Mouse (Mus musculus): ENCODE data around the gene Map10. TPM values are rescaled to one million over a fixed set of nuclear protein-coding genes. Genes with fewer than 3 reads are reported as not detected.
A peak's percentile ranks its signal among the peaks of the same experiment; 100 is the strongest.

Gene Map10
- polyA plus RNA-seq (2017; shearing (Covaris generic)), result under 1 TPM in 2 of 3 experiments, not detected in 1; 0.16 to 0.38 TPM

DNA sequence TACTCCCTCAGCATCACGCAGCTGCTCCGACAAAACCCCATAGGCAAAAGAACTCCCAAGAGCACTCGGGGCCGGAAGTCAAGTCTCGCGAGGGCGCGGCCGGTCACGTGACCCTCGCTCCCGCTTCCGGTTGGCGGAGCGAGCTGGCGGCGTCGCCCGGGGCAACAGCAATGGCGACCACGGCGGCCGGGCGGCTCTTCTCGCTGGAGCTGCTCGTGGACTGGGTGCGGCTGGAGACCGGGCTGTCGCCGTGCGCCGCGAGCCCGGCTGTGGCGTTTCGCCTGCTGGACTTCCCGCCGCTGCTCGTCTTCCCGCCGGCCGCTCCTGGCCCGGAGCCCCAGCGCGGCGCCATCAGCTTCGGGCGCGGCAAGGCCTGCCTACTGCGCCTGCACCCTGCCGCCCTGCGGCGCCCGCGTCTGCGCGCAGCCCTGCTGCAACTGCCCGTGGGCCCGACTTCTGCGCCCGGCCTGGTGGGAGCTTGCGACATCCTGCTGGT, at the start of gene Map10:
Map10 (plus strand) TSS at position 119 of the 496 bp plus-strand sequence.
- peak; percentile 82 for ATAC-seq

DNA sequence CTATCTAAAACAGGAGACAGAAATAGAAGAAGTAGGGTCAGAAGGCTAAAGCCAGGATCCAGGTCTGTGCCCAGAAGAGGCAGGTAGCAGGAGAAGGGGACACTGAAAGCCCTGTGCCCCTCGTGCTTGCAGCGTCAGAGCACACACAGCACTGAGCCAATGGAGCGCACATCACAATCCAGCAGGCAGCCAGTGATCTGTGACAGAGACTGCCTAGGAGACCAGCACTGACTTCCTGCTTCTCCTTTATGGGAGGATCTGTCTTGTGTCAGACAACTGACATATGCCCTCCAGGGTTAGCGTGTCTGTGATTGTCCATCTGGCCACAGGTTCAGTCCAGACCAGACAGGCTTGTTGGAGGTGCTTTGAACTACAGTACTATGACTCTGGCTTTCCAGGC, 49.3 kb upstream of the Map10 start:
- no peak for ATAC-seq

DNA sequence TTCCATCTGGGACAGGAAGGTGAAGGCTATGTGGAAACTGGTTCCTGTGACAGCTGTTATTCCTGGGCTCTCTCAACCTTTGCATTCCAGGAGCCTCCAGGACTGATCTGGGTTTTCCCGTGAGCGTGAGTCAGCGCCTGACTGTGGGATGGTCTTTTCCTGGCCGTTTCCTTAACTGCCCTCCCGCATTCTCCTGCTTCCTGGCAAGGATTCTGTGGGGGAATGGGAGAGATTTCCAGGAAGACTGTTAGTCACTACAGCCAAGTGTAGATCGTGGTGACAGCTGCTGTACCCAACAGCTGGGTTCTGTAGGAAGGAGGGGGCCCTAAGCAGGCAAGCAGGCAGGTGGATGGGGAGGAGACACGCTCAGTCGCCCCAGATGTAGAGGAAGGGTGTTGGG, 45.3 kb upstream of the Map10 start:
- no peak for ATAC-seq

DNA sequence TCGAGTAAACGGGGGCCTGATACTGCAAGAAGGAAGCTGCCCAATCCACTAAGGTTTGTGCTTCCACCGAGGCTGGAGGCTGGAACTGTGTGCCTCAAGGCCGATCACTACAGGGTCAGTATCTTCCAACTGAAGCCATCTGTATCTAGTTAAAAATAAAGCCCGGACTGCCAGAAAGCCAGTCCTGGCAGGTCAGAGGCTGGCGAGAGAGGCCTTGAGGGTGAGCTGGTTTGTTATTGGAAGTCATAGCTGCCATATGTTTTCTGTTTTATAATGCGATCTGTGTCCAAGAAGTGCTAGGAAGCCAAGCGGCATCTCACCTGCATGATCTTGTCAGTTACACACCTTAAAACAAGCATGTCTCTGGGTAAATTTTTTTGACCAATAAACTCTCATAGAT, 43.2 kb upstream of the Map10 start:
- no peak for ATAC-seq

DNA sequence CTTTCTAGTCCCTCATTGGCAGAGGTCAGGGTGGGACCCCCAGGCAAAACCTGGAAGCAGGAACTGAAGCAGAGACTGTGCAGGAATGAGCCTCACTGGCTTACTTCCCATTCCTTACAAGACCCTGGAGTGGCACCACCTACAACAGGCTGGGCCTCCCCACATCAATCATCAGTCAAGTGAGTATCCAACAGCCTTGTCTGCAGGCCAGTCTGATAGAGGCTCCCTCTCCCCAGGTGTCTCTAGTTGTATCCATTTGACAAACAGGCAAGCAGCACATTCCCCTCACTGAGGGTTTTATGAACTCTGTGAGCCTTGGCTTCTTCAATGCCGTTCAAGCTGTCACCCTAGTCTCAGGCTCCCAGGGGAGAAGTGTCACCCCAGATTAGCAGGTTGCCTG, 40.8 kb upstream of the Map10 start:
- ATAC-seq, result no peak

DNA sequence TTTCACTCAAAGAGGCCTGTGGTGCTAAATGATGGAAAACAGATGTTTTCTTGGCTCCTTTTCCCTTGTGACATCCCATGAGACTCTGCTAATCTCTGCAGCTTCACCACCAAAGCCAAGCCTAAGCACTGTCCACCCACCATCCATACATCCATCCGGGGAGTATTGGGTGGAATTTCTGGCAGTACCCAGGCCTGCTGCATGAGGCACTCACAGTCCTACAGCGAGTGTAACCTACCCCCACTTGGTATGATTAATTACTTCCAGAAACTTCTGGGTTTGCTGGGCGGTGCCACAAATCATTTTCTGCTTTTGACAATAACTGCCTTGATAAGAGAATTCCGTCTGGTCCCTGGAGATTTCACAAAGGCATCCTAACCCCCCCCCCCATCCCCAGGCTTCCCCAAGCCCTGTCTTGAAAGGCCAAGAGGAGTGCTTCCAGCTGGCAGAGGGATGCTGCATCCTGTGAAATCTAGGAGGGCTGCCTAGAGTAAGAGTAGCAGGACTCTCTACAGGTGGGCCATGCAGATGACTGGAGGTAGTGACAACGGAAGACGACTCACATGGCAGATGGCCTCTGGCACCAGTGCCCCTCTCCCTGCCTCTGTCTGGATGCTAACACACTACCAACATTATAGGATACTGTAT, 31.1 kb upstream of the Map10 start:
- ATAC-seq, result no peak

DNA sequence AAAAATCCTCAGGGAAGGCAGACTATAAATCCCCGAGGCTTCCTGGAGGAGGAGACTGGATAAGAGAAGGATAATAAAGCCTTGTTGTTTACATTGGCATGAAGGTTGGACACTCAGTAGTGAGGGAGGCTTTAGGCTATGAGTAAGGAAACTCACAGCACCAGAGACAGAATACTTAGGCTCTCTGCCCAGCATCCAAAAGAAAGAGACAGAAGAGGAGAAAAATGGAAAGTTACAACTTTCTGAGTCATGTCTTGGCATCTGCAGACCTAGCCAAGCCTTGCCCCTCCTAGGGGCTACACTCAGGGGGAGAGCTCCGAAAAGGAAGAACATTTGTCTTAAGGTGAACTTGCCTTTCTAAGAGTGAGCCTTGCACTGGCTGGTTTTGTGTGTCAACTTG, 30.0 kb upstream of the Map10 start:
- no peak for ATAC-seq

DNA sequence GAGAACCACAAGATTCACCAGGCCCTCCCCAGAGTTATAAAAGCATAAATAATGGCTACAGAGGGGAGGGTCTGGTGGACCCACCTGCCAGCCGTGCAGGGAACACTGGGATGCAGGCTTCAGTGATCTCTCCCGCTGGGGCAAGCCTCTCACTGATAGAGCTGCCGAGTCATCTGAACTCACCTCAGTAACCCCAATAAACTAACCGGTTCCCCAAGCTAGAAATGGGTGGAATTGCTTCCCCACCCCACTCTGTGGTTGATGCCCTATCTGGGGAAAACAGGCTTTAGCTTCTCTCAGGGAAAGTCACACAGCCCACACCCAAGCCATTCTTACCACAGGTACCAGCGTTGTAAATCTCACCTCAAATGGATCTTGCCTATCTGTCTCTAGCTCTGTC, 28.9 kb upstream of the Map10 start:
- ATAC-seq, result no peak

DNA sequence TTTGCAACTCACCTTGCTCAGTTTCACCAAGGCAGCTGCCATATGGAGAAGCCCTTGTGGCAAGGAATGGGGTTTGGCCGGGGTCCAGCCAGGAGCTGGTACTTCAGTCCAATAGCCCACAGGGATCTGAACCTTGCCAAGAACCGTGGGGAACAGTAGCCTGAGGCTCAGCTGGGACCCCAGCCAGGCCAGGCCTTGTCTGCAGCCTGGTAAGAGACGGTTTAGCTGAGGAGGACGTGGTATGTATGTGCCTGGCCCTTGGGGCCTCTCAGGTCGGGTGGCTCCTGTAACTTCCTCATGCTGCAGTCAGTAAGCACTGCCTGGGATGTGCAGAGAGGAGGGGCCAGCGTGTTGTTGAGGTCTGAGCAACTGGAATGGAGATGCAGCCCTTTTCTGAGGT, 27.8 kb upstream of the Map10 start:
- no peak for ATAC-seq

DNA sequence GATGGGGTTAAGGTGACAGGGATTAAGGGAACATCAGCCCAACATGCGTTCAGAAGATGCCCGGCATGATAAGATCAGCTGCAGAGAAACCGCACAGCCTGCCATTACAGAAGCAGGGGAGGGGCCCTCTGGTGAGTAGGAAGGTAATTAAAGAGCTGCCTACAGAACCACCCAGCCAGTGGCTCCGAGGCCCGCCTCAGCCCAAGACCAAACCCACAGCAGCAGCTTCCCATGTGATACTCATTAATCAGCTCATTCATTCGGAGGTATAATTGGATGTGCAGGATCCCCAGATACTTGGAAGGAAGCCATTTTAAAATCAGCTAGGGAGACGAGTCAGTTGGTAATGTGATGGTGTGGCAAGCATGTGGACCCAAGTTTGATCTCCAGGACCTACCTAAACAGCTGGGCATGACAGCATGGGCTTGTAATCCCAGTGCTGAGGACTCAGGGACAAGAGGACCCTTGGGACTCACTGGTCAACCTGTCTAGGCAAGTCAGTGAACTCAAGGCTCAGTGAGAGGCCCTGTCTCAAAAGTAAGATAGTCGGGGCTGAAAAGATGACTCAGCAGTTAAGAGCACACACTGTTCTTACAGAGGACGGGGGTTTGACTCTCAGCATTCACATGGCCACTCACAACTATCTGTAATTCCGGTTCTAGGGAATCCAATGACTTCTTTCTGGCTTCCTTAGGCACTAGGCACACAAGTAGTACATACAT, 23.7 kb upstream of the Map10 start:
- no peak for ATAC-seq

DNA sequence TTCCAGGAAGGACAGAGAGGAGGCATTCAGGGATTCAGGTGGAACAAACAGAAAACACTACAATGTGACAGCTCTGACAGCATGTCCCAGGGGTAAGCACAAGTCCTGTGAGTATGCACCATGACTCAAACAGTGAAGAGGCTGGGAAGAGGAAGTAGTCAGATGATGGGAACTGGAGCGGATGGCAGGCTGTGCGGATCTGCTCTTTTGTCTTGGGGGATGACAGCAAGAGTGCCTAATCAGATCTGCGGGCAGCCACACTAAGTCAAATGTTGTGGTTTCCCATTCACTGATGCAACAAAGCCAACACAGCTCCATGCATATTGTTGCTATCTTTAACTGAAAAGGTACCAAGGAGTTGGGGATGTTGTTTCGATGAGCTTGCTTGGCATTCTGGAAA, 20.2 kb upstream of the Map10 start:
- ATAC-seq, result no peak

DNA sequence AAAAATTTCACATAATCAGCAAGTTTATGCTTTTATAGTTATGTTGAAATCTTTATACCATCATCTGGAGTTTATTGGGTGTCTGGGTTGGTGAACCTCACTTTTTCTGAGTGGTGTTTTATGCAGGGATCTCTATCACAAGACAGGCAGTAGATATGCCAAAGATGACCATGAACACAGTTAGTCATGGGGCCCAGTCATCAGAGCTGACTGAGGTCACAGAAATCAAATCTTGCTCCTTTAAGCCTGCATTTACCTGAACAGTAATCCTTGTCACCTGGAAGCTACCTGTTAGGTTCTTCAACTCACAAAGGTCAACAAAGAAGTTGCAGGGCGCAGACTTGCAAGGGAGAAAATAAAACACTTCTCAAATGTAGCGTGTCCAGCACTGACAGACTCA, 14.8 kb upstream of the Map10 start:
- ATAC-seq, result no peak

DNA sequence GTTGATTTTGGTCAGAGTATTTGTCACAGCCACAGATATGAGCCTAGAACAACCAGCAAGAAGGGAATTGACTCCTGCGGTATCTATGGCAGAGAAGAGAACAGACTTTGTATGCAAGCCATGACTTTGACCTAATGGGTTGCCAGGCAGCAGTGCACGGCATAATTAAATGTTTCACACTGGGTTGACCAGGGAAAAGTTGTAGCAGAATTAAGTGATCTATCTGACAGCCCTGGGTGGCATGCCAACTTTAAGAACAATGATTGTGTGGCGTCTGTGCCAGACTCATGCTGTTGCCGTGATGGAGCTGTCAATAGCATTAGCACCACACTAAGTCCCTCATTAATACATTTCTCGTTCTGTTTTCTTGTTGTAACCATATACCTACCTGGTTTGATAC, 11.1 kb upstream of the Map10 start:
- ATAC-seq, result no peak

DNA sequence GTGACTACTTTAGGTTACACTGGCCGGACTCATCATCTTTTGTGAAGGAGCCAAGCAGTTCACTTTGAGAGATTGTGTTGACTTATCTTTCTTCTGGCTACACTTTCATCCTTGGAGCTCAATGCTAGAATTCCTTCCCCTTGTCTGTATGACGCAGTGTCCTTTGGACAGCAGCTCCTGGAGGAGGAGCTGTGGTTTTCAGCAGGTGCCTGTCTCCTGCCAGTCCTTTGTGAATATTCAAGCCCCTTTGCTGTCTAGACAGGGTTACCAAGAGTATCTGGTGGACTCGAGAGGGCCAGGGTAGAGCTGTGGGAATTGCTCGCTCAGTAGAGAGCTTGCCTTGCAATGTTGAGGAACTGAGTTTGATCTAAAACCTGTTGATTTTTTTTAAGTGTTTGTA, 10.7 kb upstream of the Map10 start:
- no peak for ATAC-seq

DNA sequence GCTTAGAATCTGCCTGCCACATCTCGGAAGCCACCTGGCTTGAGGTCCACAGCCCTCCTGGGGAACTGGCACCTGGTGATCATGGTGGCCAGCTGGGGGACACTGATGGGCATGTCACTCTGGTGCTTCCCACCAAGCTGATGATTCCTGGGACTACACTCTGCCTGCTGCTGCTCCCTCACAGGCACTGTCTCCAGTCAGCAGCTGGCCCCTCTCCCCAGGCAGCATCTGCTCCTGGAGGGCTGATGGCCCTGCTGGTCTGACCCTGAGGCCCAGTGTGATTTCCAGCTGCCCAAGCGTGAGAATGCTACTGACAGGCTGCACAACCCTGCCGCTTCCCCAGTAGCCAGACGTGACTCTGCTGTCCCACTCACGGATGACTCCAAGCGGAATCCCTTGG, 9.2 kb upstream of the Map10 start:
- ATAC-seq, result no peak

DNA sequence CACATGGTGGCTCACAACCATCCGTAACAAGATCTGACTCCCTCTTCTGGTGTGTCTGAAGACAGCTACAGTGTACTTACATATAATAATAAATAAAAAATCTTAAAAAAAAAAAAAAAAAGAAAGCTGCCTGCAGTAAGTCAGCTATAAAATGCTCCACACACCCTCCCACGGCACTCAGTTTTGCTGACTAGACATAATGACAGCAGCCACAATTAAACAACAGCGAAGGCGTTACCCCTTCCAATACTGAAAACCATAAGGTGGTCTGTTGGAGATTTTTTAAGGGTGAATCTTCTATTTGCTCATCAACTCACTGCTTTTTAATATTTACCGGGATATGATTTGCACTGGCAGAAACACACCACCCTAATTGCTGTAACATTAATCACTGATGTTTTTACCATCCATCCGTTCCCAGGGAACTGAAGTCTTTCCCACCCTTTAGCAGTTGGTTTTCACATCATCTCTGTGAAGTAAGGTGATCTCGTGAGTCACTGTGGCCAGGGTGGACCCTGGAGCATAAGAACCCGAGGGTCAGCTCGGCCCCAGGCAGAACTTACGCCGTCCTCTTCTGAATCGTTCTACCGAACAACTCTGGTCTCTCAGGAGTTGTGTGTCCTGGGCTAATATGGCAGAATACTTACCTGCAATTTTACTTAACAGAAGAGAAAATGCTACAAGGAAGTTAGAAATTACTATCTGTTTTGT, 7.5 kb upstream of the Map10 start:
- ATAC-seq, result no peak

DNA sequence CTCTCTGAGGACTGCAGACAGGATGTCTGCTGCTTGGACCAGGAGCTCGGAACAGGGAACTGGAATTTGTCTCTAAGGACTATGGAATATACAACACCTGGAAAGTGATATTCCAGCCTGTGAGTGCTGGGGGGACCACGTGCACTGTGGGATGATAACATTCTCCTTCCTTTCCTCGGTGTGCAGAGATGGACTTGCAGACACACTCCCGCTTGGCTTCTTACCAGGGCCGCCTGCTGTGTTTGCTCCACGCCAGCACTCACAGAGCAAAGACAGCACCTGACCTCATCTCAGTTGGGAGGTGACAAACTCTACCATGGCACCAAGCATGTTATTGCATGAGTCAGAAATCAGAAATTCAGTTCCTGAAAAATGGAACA, 7.0 kb upstream of the Map10 start:
- no peak for ATAC-seq

DNA sequence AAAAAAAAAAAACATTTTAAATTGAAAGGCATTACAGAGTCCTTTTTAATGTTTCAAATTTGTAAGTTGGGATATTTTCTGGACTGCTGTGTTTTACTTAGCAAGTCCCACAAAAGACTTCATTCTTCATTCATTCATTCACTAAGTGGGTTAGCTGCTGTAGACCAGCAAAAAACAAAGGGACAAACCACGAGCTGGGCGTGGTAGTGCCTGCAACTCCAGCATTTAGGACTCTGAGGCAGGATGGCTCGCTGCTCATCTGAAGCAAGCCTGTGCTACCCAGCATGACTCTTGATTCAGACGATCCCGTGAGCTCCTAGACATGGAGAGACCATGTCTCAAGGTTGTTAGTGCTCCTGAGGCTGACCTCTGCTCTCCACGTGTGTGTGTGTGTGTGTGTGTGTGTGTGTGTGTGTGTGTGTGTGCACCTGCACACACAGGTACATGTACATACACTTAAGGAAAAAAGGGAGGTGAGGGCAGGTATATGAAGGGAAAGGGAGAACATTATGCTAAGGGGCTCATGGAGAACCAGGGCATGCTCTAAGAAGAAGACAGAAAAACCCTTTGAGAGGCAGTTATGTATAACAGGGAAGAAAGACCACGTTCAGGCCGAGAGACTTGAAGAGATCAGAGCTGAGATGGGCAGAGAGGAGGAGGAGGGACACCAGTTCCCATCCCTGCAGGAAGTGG, 4.3 kb upstream of the Map10 start:
- ATAC-seq, result no peak

DNA sequence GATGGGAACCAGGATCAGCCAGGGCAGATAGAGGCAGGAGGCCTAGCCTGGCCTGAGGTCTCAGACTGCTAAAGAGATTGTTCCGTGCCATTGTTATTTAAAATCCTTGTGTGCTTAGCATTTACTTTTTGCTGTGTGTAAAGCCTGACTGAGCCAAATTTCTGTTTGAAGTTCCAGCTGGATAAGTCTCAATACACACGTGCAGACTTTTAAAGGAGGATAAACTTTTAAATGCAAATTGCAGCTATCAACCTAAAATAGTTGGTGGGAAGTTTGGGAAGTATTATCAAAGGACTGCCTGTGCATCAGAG, 3.8 kb upstream of the Map10 start:
- ATAC-seq, result no peak

DNA sequence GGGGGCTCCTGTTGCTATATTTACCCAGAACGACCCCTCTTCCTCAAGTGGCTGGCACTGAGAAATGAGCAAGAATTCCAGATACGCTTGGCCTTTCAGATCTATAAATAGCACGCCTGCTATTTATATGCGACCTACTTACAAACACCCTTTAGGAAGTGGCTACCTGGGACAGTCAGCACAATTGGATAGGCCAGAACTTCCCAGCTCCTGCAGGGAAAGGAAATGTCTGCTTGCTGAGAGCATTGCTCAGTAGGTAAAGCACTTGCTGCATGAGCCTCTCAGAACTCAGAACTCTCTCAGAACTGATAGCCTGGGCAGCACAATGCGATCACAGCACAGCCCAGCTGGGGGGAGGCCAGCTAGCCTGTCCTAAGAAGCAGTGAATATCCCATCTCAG, 3.4 kb upstream of the Map10 start:
- ATAC-seq, result no peak

DNA sequence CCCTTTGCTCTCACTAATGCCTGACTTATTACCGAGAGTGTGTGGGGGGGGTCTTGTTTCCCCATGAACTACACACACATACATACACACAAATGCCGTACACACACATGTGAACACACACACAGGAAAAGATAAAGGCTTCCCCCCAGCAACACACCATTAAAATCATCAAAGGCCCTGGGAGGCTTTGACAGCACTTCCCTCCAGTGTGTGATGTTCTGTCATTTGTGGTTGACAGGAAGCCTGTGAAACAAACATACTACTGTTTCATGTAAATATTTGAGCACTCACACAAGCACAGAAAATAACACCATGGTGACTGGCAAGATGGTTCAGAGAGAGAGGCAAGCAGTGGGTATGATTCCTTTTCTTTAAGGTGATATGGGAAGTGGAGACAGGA, 2.4 kb upstream of the Map10 start:
- peak; percentile 67 for ATAC-seq

DNA sequence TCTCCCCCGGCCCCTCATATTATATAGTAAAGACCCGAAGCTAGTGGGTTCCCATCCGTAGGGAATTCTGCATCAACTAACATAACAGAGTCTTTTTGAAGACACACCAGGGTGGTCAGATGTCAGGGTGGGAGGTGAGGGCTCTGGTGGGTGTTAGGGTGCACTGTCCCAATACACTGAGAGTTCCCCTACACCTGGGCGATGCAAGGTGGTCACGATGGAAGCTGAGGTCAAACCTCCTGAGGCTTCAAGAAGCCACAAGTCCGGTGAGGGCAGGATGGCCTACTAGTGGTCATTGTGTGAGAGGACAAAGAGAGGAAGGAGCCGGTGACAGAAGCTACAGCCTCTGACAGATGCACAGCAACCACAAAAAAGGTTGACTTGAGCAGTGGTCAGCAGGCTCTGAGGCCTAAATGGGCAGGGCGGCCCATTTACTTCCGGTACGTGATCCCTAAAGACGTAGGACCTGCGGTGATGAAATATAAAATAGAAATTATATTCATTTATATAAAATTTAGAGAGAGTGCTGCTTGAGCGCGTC, 389 bp upstream of the Map10 start:
- ATAC-seq, result no peak

DNA sequence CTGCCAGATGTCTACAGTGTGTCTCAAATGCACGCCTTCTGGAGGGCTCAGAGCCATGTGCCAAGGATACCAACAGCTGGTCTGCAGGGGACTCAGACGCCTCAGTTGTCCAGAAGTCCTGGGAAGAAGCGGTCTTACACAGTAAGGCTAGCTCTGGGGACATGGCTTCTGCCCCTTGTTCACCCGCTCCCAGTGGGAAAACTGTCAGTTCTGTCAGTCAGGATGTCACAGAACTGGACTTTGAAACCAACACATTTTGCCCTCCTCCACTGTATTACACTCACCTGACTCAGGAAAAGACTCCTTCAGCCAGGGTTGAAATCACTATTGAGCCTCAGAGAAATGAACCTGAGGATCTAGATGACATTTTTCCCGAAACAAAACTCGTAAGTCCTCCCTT, 802 bp downstream of the Map10 start:
- no peak for ATAC-seq
